18 mouse cellular contexts compared by ENCODE assay signal in the genomic region with DNA sequence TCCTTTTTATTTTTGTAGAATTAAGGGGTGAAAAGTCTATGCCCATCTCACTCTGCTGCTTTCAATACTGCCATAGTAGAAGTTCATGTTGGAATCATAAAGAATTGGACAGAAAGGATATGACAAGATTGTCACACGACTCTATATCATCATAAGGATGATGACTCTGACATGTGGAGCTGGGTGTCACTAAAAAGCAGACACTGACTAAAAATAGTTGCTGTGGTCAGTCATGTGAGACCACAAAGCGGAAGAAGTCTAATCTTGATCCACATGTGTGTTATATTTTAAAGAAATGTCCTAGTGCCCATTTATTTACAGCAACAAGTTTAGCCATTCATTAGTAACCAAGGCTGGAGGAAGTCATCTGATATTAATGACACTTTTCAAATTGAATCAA. TPM values are rescaled to one million over a fixed set of nuclear protein-coding genes. Genes with fewer than 3 reads are reported as not detected.
A peak's percentile ranks its signal among the peaks of the same experiment; 100 is the strongest.
DNase-seq lines count a peak whose midpoint lies in the region; ATAC-seq and TF ChIP-seq lines count a peak whose summit lies in the region.
"Had no signal": no experiment of that assay in that cellular context is flagged by ENCODE, and none has a peak within 500 bp of the region (broad histone marks: within the 10 kb centered on the region; RNA-seq: fewer than 3 reads in every experiment).

No protein-coding gene starts in this region.

- ATAC-seq in heart, postnatal 0 days (ENCODE audit: insufficient read depth, low read depth): no peak
- peak; percentile 93 for ATAC-seq in granulocyte monocyte progenitor cell, adult 5-6 weeks (replicated peaks; ENCODE audit: poor library complexity, severe bottlenecking)
- ATAC-seq: CD4-positive, CD25-positive, alpha-beta regulatory T cell, adult 4 months; forebrain, embryonic 16.5 days; intestine, postnatal 0 days had no signal

- WGBS in heart, postnatal 0 days: 35% methylated on average over 2 of the region's 2 CpGs

- no peak overlapping the region for H3K9ac ChIP-seq in heart, postnatal 0 days (replicated peaks; ENCODE audit: low read depth, low read length)
- H3K9ac ChIP-seq: limb, embryonic 15.5 days had no signal

- no peak overlapping the region for H3K27ac ChIP-seq in heart, postnatal 0 days (ENCODE audit: low read depth)
- H3K27ac ChIP-seq: hindbrain, embryonic 10.5 days; limb, embryonic 15.5 days had no signal

- no peak for TF ChIP-seq EP300 in heart, postnatal 0 days (IDR thresholded peaks at IDR 0.05; ENCODE audit: low read depth)

- H3K9me3 ChIP-seq in heart, postnatal 0 days (replicated peaks; ENCODE audit: control insufficient read depth, low read length): no peaks in the 10 kb centered on the region
- H3K9me3 ChIP-seq: hindbrain, embryonic 10.5 days; limb, embryonic 15.5 days had no signal

- intact Hi-C loops in heart, postnatal 36 days (cut with DNase I): loop anchor here (10.0 kb wide), 1 partner anchor 196 kb away; a partner anchor contains a TSS

- H3K27me3 ChIP-seq in heart, postnatal 0 days (ENCODE audit: control insufficient read depth, insufficient read depth, low read length): no peaks in the 10 kb centered on the region
- H3K27me3 ChIP-seq: limb, embryonic 15.5 days had no signal

- TF ChIP-seq CTCF in heart, postnatal 0 days (IDR thresholded peaks at IDR 0.05; ENCODE audit: low read depth): no peak

- DNase-seq in heart, postnatal 0 days (ENCODE audit: low spot score): peak; percentile 13
- no peak for DNase-seq in heart, postnatal 36 days
- peak; percentile 69 to 75 for DNase-seq in B cell, adult 2 months
- peak; percentile 24 to 57 for DNase-seq in monocyte, adult 2 months (ENCODE audit: low read depth in 1 of 2, low spot score in 2 of 2)
- no peak for DNase-seq in urinary bladder, adult 18-20 months (ENCODE audit: low spot score in 2 of 2)
- no peak for DNase-seq in adrenal gland, postnatal 14 days
- no peak for DNase-seq in adrenal gland, adult 2 months
- DNase-seq: adrenal gland, postnatal 25 days; cerebellum, adult 2 months; gastrocnemius, postnatal 36 days; thymus, adult 2 months had no signal

- H3K4me1 ChIP-seq in heart, postnatal 0 days (ENCODE audit: control insufficient read depth, insufficient read depth): no peaks in the 10 kb centered on the region
- H3K4me1 ChIP-seq: hindbrain, embryonic 10.5 days; limb, embryonic 15.5 days had no signal

- no peak overlapping the region for H3K4me3 ChIP-seq in heart, postnatal 0 days (ENCODE audit: low read depth, low read length)
- H3K4me3 ChIP-seq: hindbrain, embryonic 10.5 days; limb, embryonic 15.5 days had no signal

- no peak overlapping the region for H3K4me2 ChIP-seq in heart, postnatal 0 days (ENCODE audit: low read depth, low read length)
- H3K4me2 ChIP-seq: limb, embryonic 15.5 days had no signal

- no peaks in the 10 kb centered on the region for H3K36me3 ChIP-seq in heart, postnatal 0 days (replicated peaks; ENCODE audit: control insufficient read depth, insufficient read depth, low read length)
- H3K36me3 ChIP-seq: hindbrain, embryonic 10.5 days; limb, embryonic 15.5 days had no signal

RNA-seq across cellular contexts. Expression of a gene that starts 23.3 kb away (rescaled TPM):
- total RNA-seq in heart, postnatal 0 days (2014; rRNA removed; ENCODE audit: low replicate concordance): not detected in 2 replicates
- polyA plus RNA-seq in heart, postnatal 0 days (2015; fragmentation: Nextera tagmentation; extraction: Ambion mirVana): 0.19 and 0.23 TPM in 2 replicates
- total RNA-seq in heart, postnatal 36 days (2021): not detected
- not detected in 2 replicates for total RNA-seq in granulocyte monocyte progenitor cell, adult 5-6 weeks (2014; fragmentation: Nextera tagmentation)
- not detected in 2 replicates for total RNA-seq in granulocyte monocyte progenitor cell, adult 5-6 weeks (2017)
- total RNA-seq in adrenal gland, postnatal 14 days (2021): not detected in 2 replicates
- total RNA-seq in adrenal gland, adult 2 months (2021): not detected
- polyA plus RNA-seq in adrenal gland, adult 2 months (2012; rRNA removed): not detected in 2 replicates
- total RNA-seq: adrenal gland, postnatal 25 days; gastrocnemius, postnatal 36 days had no signal
- polyA plus RNA-seq: cerebellum, adult 2 months had no signal

RNA-seq across cellular contexts. Expression of a gene that starts 48.5 kb away (rescaled TPM):
- total RNA-seq in heart, postnatal 0 days (2014; rRNA removed; ENCODE audit: low replicate concordance): 1.5 and 2.3 TPM in 2 replicates
- 0.29 and 0.40 TPM in 2 replicates for polyA plus RNA-seq in heart, postnatal 0 days (2015; fragmentation: Nextera tagmentation; extraction: Ambion mirVana)
- total RNA-seq in heart, postnatal 36 days (2021): not detected
- 3.8 and 4.0 TPM in 2 replicates for total RNA-seq in granulocyte monocyte progenitor cell, adult 5-6 weeks (2014; fragmentation: Nextera tagmentation)
- 65.3 and 73.3 TPM in 2 replicates for total RNA-seq in granulocyte monocyte progenitor cell, adult 5-6 weeks (2017)
- total RNA-seq in adrenal gland, postnatal 14 days (2021): 0.93 and 1.4 TPM in 2 replicates
- total RNA-seq in adrenal gland, adult 2 months (2021): 1 to 10 TPM in 1 of 2 experiments, under 1 TPM in 1; 0.69 to 1.0 TPM
- polyA plus RNA-seq in adrenal gland, adult 2 months (2012; rRNA removed): 0.01 TPM in 1 of 2 replicates, not detected in the other
- total RNA-seq: gastrocnemius, postnatal 36 days; layer of hippocampus, adult 18-20 months had no signal
- polyA plus RNA-seq: cerebellum, adult 2 months; forebrain, embryonic 16.5 days; hindbrain, embryonic 10.5 days had no signal

Comparison
In these comparisons a context has a peak if more than half of its experiments do, and no peak if none do; other contexts are left out.
1. DNase-seq: peak in heart, postnatal 0 days (single experiment), B cell, adult 2 months (2 of 2) and monocyte, adult 2 months (2 of 2); none in heart, postnatal 36 days (0 of 2), urinary bladder, adult 18-20 months (0 of 2), adrenal gland, postnatal 14 days (single experiment) and adrenal gland, adult 2 months (single experiment).